Mouse (Mus musculus) cerebellum, postnatal 14 days (tissue): ENCODE measurements around the gene Fkbp15.
A peak's percentile ranks its signal among the peaks of the same experiment; 100 is the strongest.

Experiments
- DNase-seq, 2 experiments: peaks; one replicate each; pipeline ENCODE4 v3.0.0; 2021; ENCODE audit warnings: mixed read lengths in 2 of 2

The Fkbp15 gene

GRCm38 (mm10) chr4:62372410-62372809, 12.1 kb upstream of the Fkbp15 start:
- DNase-seq = no peak

GRCm38 (mm10) chr4:62369091-62369490, 8.7 kb upstream of the Fkbp15 start:
- no peak for DNase-seq

- no peak for DNase-seq
These were observed 7.2 kb upstream of the Fkbp15 start for GRCm38 (mm10) chr4:62367586-62367985.

GRCm38 (mm10) chr4:62366291-62366690, 5.9 kb upstream of the Fkbp15 start:
- no peak for DNase-seq

GRCm38 (mm10) chr4:62364299-62364698, 4.0 kb upstream of the Fkbp15 start:
- DNase-seq = no peak

GRCm38 (mm10) chr4:62362437-62362836, 2.1 kb upstream of the Fkbp15 start:
- DNase-seq = no peak

GRCm38 (mm10) chr4:62361997-62362396, 1.6 kb upstream of the Fkbp15 start:
- DNase-seq = no peak

- no peak for DNase-seq
These were observed 1.2 kb upstream of the Fkbp15 start for GRCm38 (mm10) chr4:62361571-62361970.

- DNase-seq = peak in 1 of 2 experiments; percentile 5
These were observed 582 bp upstream of the Fkbp15 start for GRCm38 (mm10) chr4:62360805-62361455.

- DNase-seq = no peak
These were observed 1.0 kb downstream of the Fkbp15 start for GRCm38 (mm10) chr4:62359256-62359775.

GRCm38 (mm10) chr4:62357631-62358148, 2.7 kb downstream of the Fkbp15 start:
- no peak for DNase-seq

- DNase-seq = no peak
These were observed 11.0 kb downstream of the Fkbp15 start for GRCm38 (mm10) chr4:62349371-62349770.

- DNase-seq = no peak
These were observed 12.0 kb downstream of the Fkbp15 start for GRCm38 (mm10) chr4:62348329-62348705.

GRCm38 (mm10) chr4:62347605-62348328, 12.6 kb downstream of the Fkbp15 start:
- no peak for DNase-seq

GRCm38 (mm10) chr4:62345827-62346226, 14.5 kb downstream of the Fkbp15 start:
- DNase-seq = no peak

GRCm38 (mm10) chr4:62344000-62344399, 16.3 kb downstream of the Fkbp15 start:
- DNase-seq = peak; percentile 26 to 36

- no peak for DNase-seq
These were observed 21.8 kb downstream of the Fkbp15 start for GRCm38 (mm10) chr4:62338536-62338935.

- DNase-seq = no peak
These were observed 28.4 kb downstream of the Fkbp15 start for GRCm38 (mm10) chr4:62331977-62332376.

- no peak for DNase-seq
These were observed 31.2 kb downstream of the Fkbp15 start for GRCm38 (mm10) chr4:62328941-62329660.

- no peak for DNase-seq
These were observed 34.2 kb downstream of the Fkbp15 start for GRCm38 (mm10) chr4:62326111-62326510.

- DNase-seq = no peak
These were observed 37.7 kb downstream of the Fkbp15 start for GRCm38 (mm10) chr4:62322684-62323083.

- no peak for DNase-seq
These were observed 42.1 kb downstream of the Fkbp15 start for GRCm38 (mm10) chr4:62318294-62318693.

GRCm38 (mm10) chr4:62316456-62316855, 43.9 kb downstream of the Fkbp15 start:
- no peak for DNase-seq
